Mouse (Mus musculus): ENCODE measurements around the gene Hist1h3c. TPM values are rescaled to one million over a fixed set of nuclear protein-coding genes. Genes with fewer than 3 reads are reported as not detected.
"Not testable (repeated sequence)": the region's sequence is repeated elsewhere in the genome, so short reads cannot be mapped to it uniquely, and the experiment has no call there.

The Hist1h3c gene
- polyA plus RNA-seq, 1 experiment, result 39.3 TPM

GRCm38 (mm10) chr13:23756790-23757189 is 11.4 kb upstream of the Hist1h3c start, which contains the start of gene Hist1h4b:
Gene Hist1h4b (plus strand): TSS chr13:23757013.
- Histone ChIP-seq H3K27ac (ENCODE audit: insufficient read depth, low read depth, low read length) (peak within 1 kb of the TSS; percentile 82), H3K4me3 (ENCODE audit: low read depth, low read length) (peak within 1 kb of the TSS; percentile 64), H3K36me3 (ENCODE audit: control insufficient read depth, insufficient read depth, low read length) (no peaks in the 10 kb centered on the region), H3K27me3 (ENCODE audit: control insufficient read depth, insufficient read depth, low read length) (no peaks in the 10 kb centered on the region), H3K4me1 (ENCODE audit: control insufficient read depth, insufficient read depth, insufficient read length, low read length) (peaks cover 9% of the 10 kb centered on the region; the same call in 1 of the 2 replicates)
- peak; percentile 86 for TF ChIP-seq POLR2A (IDR thresholded peaks at IDR 0.05; ENCODE audit: low read depth, low read length)
- TF ChIP-seq CTCF (IDR thresholded peaks at IDR 0.05; ENCODE audit: extremely low read depth, insufficient read length, insufficient replicate concordance, low read depth, low read length), result no peak
- under 1% methylated on average over 22 of the region's 22 CpGs for WGBS

- TF ChIP-seq CTCF (IDR thresholded peaks at IDR 0.05; ENCODE audit: extremely low read depth, insufficient read length, insufficient replicate concordance, low read depth, low read length), result no peak
- no peak for TF ChIP-seq POLR2A (IDR thresholded peaks at IDR 0.05; ENCODE audit: low read depth, low read length)
Observed at GRCm38 (mm10) chr13:23755000-23755399, 9.6 kb upstream of the Hist1h3c start.

GRCm38 (mm10) chr13:23753314-23754078 is 8.1 kb upstream of the Hist1h3c start:
- TF ChIP-seq POLR2A (IDR thresholded peaks at IDR 0.05; ENCODE audit: low read depth, low read length) (no peak), CTCF (IDR thresholded peaks at IDR 0.05; ENCODE audit: extremely low read depth, insufficient read length, insufficient replicate concordance, low read depth, low read length) (no peak)
- Histone ChIP-seq H3K36me3 (ENCODE audit: control insufficient read depth, insufficient read depth, low read length) (no peaks in the 10 kb centered on the region), H3K27ac (ENCODE audit: insufficient read depth, low read depth, low read length) (no peak overlapping the region), H3K4me3 (ENCODE audit: low read depth, low read length) (no peak overlapping the region), H3K4me1 (ENCODE audit: control insufficient read depth, insufficient read depth, insufficient read length, low read length) (peaks cover 5% of the 10 kb centered on the region; the same call in 1 of the 2 replicates), H3K27me3 (ENCODE audit: control insufficient read depth, insufficient read depth, low read length) (no peaks in the 10 kb centered on the region)
- 57% methylated on average over 4 of the region's 4 CpGs for WGBS

More at GRCm38 (mm10) chr13:23755000-23755399, 9.6 kb upstream of the Hist1h3c start:
- Histone ChIP-seq H3K4me3 (ENCODE audit: low read depth, low read length) (no peak overlapping the region), H3K27me3 (ENCODE audit: control insufficient read depth, insufficient read depth, low read length) (no peaks in the 10 kb centered on the region), H3K4me1 (ENCODE audit: control insufficient read depth, insufficient read depth, insufficient read length, low read length) (peaks cover 7% of the 10 kb centered on the region; the same call in 1 of the 2 replicates), H3K36me3 (ENCODE audit: control insufficient read depth, insufficient read depth, low read length) (no peaks in the 10 kb centered on the region), H3K27ac (ENCODE audit: insufficient read depth, low read depth, low read length) (no peak overlapping the region)

GRCm38 (mm10) chr13:23752742-23753172 is 7.4 kb upstream of the Hist1h3c start:
- TF ChIP-seq CTCF (IDR thresholded peaks at IDR 0.05; ENCODE audit: extremely low read depth, insufficient read length, insufficient replicate concordance, low read depth, low read length) (no peak), POLR2A (IDR thresholded peaks at IDR 0.05; ENCODE audit: low read depth, low read length) (no peak)
- Histone ChIP-seq H3K27me3 (ENCODE audit: control insufficient read depth, insufficient read depth, low read length) (no peaks in the 10 kb centered on the region), H3K4me1 (ENCODE audit: control insufficient read depth, insufficient read depth, insufficient read length, low read length) (peaks cover 5% of the 10 kb centered on the region; the same call in 1 of the 2 replicates), H3K27ac (ENCODE audit: insufficient read depth, low read depth, low read length) (no peak overlapping the region), H3K36me3 (ENCODE audit: control insufficient read depth, insufficient read depth, low read length) (no peaks in the 10 kb centered on the region), H3K4me3 (ENCODE audit: low read depth, low read length) (peak overlapping the region; percentile 39)
- WGBS, result 12% methylated on average over 6 of the region's 6 CpGs

- not testable (repeated sequence) for H3K27me3 ChIP-seq (ENCODE audit: control insufficient read depth, insufficient read depth, low read length); H3K36me3 ChIP-seq (ENCODE audit: control insufficient read depth, insufficient read depth, low read length); H3K4me1 ChIP-seq (ENCODE audit: control insufficient read depth, insufficient read depth, insufficient read length, low read length)
- WGBS, result under 1% methylated on average over 20 of the region's 47 CpGs
- peak within 1 kb of the TSS; percentile 61 for H3K4me3 ChIP-seq (ENCODE audit: low read depth, low read length)
- peak within 1 kb of the TSS; percentile 97 for H3K27ac ChIP-seq (ENCODE audit: insufficient read depth, low read depth, low read length)
Observed at GRCm38 (mm10) chr13:23752067-23752741, 6.8 kb upstream of the Hist1h3c start, which contains the start of gene Hist1h3b. Gene Hist1h3b (plus strand): TSS chr13:23752267.

GRCm38 (mm10) chr13:23751478-23751956 is 6.1 kb upstream of the Hist1h3c start:
- whole genome bisulfite sequencing, result 2% methylated on average over 11 of the region's 11 CpGs
- TF ChIP-seq CTCF (IDR thresholded peaks at IDR 0.05; ENCODE audit: extremely low read depth, insufficient read length, insufficient replicate concordance, low read depth, low read length) (no peak), POLR2A (IDR thresholded peaks at IDR 0.05; ENCODE audit: low read depth, low read length) (no peak)

More at GRCm38 (mm10) chr13:23751478-23751956, 6.1 kb upstream of the Hist1h3c start:
- Histone ChIP-seq H3K27me3 (ENCODE audit: control insufficient read depth, insufficient read depth, low read length) (no peaks in the 10 kb centered on the region), H3K4me1 (ENCODE audit: control insufficient read depth, insufficient read depth, insufficient read length, low read length) (peaks cover 3% of the 10 kb centered on the region; the same call in 1 of the 2 replicates), H3K4me3 (ENCODE audit: low read depth, low read length) (peak overlapping the region; percentile 61), H3K36me3 (ENCODE audit: control insufficient read depth, insufficient read depth, low read length) (no peaks in the 10 kb centered on the region), H3K27ac (ENCODE audit: insufficient read depth, low read depth, low read length) (peak overlapping the region; percentile 97)

All from small intestine, adult 2 months (tissue).